15 mouse cellular contexts compared by ENCODE assay signal in genomic region chr5:29740651-29741050, GRCm38 (mm10). TPM values are rescaled to one million over a fixed set of nuclear protein-coding genes. Genes with fewer than 3 reads are reported as not detected.
"Had no signal": no experiment of that assay in that cellular context is flagged by ENCODE, and none has a peak within 500 bp of the region (broad histone marks: within the 10 kb centered on the region; RNA-seq: fewer than 3 reads in every experiment).

No protein-coding gene starts in this region.

- DNase-seq: kidney, postnatal 14 days; layer of hippocampus, postnatal 36 days; lung, postnatal 36 days; midbrain, embryonic 14.5 days; thymus, postnatal 4 days had no signal

- H3K4me2 ChIP-seq: kidney, embryonic 15.5 days; limb, embryonic 12.5 days; liver, embryonic 11.5 days; lung, embryonic 15.5 days; neural tube, embryonic 12.5 days had no signal

- H3K27me3 ChIP-seq: kidney, embryonic 15.5 days; limb, embryonic 12.5 days; lung, embryonic 15.5 days; neural tube, embryonic 12.5 days had no signal

- H3K9me3 ChIP-seq: kidney, embryonic 15.5 days; limb, embryonic 12.5 days; lung, embryonic 15.5 days; neural tube, embryonic 12.5 days had no signal

- H3K4me3 ChIP-seq: kidney, embryonic 15.5 days; limb, embryonic 12.5 days; lung, embryonic 15.5 days; neural tube, embryonic 12.5 days had no signal

- H3K9ac ChIP-seq: kidney, embryonic 15.5 days; limb, embryonic 12.5 days; lung, embryonic 15.5 days; neural tube, embryonic 12.5 days had no signal

- H3K27ac ChIP-seq: kidney, embryonic 15.5 days; limb, embryonic 12.5 days; lung, embryonic 15.5 days; neural tube, embryonic 12.5 days; stomach, postnatal 0 days had no signal

RNA-seq across cellular contexts. Expression of gene Gm5129, which starts 4.9 kb away (rescaled TPM):
- total RNA-seq: left cerebral cortex, adult 8-10 months; left cerebral cortex, postnatal 36 days had no signal
- polyA plus RNA-seq: large intestine, adult 2 months; limb, embryonic 12.5 days; liver, embryonic 11.5 days; liver, embryonic 16.5 days; lung, embryonic 15.5 days; midbrain, embryonic 14.5 days; neural tube, embryonic 12.5 days; stomach, postnatal 0 days had no signal
